Mouse (Mus musculus) MEL (cell line): ENCODE measurements around the gene Ptms.

Experiments used
- CTCF ChIP-seq, 3 experiments: IDR thresholded peaks in 2 of 3; conservative IDR thresholded peaks in 1 of 3; 2 replicates each; pipeline ENCODE4 v1.5.1; 2011 to 2012; ENCODE audit warnings: low read length in 3 of 3, low read depth in 2 of 3, mild to moderate bottlenecking in 2 of 3, improper control_type of control experiment in 1 of 3, inconsistent platforms in 1 of 3, mixed read lengths in 1 of 3, moderate library complexity in 1 of 3; ENCODE audit not compliant: control insufficient read depth in 1 of 3, insufficient read depth in 1 of 3, poor library complexity in 1 of 3, severe bottlenecking in 1 of 3
- E2F4 ChIP-seq: IDR thresholded peaks from 2 replicates; pipeline ENCODE4 v1.6.1; 2011; ENCODE audit warnings: low read depth, low read length, improper control_type of control experiment, borderline replicate concordance
- GABPA ChIP-seq: IDR thresholded peaks from 2 replicates; pipeline ENCODE4 v1.6.1; 2012; ENCODE audit warnings: low read depth, mild to moderate bottlenecking, inconsistent platforms, low read length, improper control_type of control experiment, moderate library complexity
- GATA1 ChIP-seq: IDR thresholded peaks from 2 replicates; pipeline ENCODE4 v1.6.1; 2011; ENCODE audit warnings: low read depth, low read length, improper control_type of control experiment
- POLR2A ChIP-seq, 2 experiments: IDR thresholded peaks; 2 replicates each; pipeline ENCODE4 v1.6.1; 2011 to 2012; ENCODE audit warnings: low read length in 2 of 2, mild to moderate bottlenecking in 2 of 2, control low read depth in 1 of 2, improper control_type of control experiment in 1 of 2, low read depth in 1 of 2, moderate library complexity in 1 of 2; ENCODE audit not compliant: control insufficient read depth in 1 of 2, insufficient read depth in 1 of 2, poor library complexity in 1 of 2
- POLR2AphosphoS2 ChIP-seq: IDR thresholded peaks from 2 replicates; pipeline ENCODE4 v1.6.1; 2011; ENCODE audit warnings: low read length, improper control_type of control experiment
- TAL1 ChIP-seq: IDR thresholded peaks from 2 replicates; pipeline ENCODE4 v1.6.1; 2012; ENCODE audit warnings: mild to moderate bottlenecking, inconsistent platforms, low read length, moderate library complexity, mixed read lengths
- ZC3H11A ChIP-seq: IDR thresholded peaks from 2 replicates; pipeline ENCODE4 v1.6.1; 2012; ENCODE audit warnings: low read depth, mild to moderate bottlenecking, inconsistent platforms, low read length, improper control_type of control experiment
- ZMIZ1 ChIP-seq: IDR thresholded peaks from 2 replicates; pipeline ENCODE4 v1.6.1; 2012; ENCODE audit warnings: low read depth, mild to moderate bottlenecking, inconsistent platforms, low read length, improper control_type of control experiment, moderate library complexity

DNA sequence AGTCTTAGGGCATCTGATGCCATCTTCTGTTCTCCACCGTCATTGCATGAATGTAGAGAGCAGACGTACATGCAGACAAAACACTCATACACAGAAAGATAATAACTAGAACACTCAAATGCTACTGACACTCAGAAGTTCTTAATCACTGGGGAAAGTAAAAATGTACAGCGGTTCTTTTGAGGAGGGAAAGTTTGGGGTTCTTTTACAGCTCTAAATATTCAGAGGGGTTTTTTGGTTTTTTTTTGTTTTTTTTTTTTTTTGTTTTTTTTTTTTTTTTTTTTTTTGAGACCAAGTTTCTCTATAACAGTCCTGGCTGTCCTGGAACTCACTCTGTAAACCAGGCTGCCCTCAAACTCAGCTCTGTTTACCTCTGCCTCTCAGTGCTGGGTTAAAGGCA lies 13.2 kb upstream of the Ptms start:
- TF ChIP-seq E2F4 (no peak), GATA1 (no peak), CTCF (IDR thresholded peaks at IDR 0.05 in 2 of 3, conservative IDR thresholded peaks at IDR 0.05 in 1 of 3; ENCODE audit: control insufficient read depth in 1 of 3, insufficient read depth in 1 of 3, low read depth in 2 of 3, low read length in 3 of 3, poor library complexity in 1 of 3, severe bottlenecking in 1 of 3) (no peak), POLR2AphosphoS2 (no peak), ZC3H11A (no peak), POLR2A (IDR thresholded peaks at IDR 0.05; ENCODE audit: control insufficient read depth in 1 of 2, insufficient read depth in 1 of 2, low read depth in 1 of 2, low read length in 2 of 2, poor library complexity in 1 of 2) (no peak), TAL1 (no peak), ZMIZ1 (no peak), GABPA (no peak)
